Mouse (Mus musculus): ENCODE measurements around the gene Zxdc. TPM values are rescaled to one million over a fixed set of nuclear protein-coding genes. Genes with fewer than 3 reads are reported as not detected.

Gene Zxdc
- polyA plus RNA-seq, 1 experiment from 2014 or later: 2.6 TPM

GRCm38 (mm10) chr6:90347183-90347582 is 22.1 kb upstream of the Zxdc start:
- no peak overlapping the region for H3K27ac ChIP-seq
- no peaks in the 10 kb centered on the region for H3K27me3 ChIP-seq
- ATAC-seq (ENCODE audit: low read depth) (no peak), DNase-seq (no peak)
- no peak overlapping the region for H3K4me3 ChIP-seq (replicated peaks)
- H3K9ac ChIP-seq: no peak overlapping the region
- no peak overlapping the region for H3K4me2 ChIP-seq
- WGBS (ENCODE audit: insufficient replicate concordance): 46% methylated on average over 4 of the region's 4 CpGs
- no peaks in the 10 kb centered on the region for H3K36me3 ChIP-seq
- H3K4me1 ChIP-seq (replicated peaks): no peaks in the 10 kb centered on the region
- H3K9me3 ChIP-seq (replicated peaks): no peaks in the 10 kb centered on the region

GRCm38 (mm10) chr6:90348500-90348899 is 20.8 kb upstream of the Zxdc start:
- no peak overlapping the region for H3K9ac ChIP-seq
- no peaks in the 10 kb centered on the region for H3K36me3 ChIP-seq
- no peak overlapping the region for H3K4me3 ChIP-seq (replicated peaks)
- DNase-seq (no peak), ATAC-seq (ENCODE audit: low read depth) (no peak)
- WGBS (ENCODE audit: insufficient replicate concordance): 46% methylated on average over 4 of the region's 4 CpGs
- no peaks in the 10 kb centered on the region for H3K9me3 ChIP-seq (replicated peaks)
- H3K4me2 ChIP-seq: no peak overlapping the region
- H3K27me3 ChIP-seq: no peaks in the 10 kb centered on the region
- H3K4me1 ChIP-seq (replicated peaks): no peaks in the 10 kb centered on the region
- H3K27ac ChIP-seq: no peak overlapping the region

DNA sequence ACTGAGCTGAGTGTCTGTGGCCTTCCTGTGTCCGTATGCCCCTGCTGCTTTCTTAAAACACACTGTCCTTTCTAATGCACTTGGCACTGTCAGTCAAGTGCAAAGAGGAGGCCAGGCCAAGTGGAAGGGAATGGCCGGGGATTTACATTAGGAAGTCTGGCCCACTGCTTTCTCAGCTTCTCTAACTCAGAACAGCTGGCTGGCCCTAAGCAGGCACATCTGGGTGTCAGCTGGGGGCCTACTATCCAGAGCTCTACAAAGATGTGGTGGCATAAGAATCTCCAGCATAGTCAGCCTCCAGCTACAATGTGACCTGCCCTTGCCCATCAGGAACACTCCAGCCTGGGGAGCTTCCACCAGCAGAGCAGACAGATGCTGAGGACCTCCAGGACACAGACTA is 19.3 kb upstream of the Zxdc start:
- no peak overlapping the region for H3K27ac ChIP-seq
- no peaks in the 10 kb centered on the region for H3K36me3 ChIP-seq
- H3K9me3 ChIP-seq (replicated peaks): no peaks in the 10 kb centered on the region
- no peak overlapping the region for H3K4me3 ChIP-seq (replicated peaks)
- H3K9ac ChIP-seq: no peak overlapping the region
- no peaks in the 10 kb centered on the region for H3K27me3 ChIP-seq
- DNase-seq: no peak
- no peak for ATAC-seq (ENCODE audit: low read depth)
- WGBS (ENCODE audit: insufficient replicate concordance): 51% methylated on average over 2 of the region's 2 CpGs
- H3K4me2 ChIP-seq: no peak overlapping the region
- H3K4me1 ChIP-seq (replicated peaks): no peaks in the 10 kb centered on the region

- WGBS (ENCODE audit: insufficient replicate concordance): 54% methylated on average over 5 of the region's 5 CpGs
- Histone ChIP-seq H3K27ac (no peak overlapping the region), H3K4me1 (replicated peaks) (peaks cover 7% of the 10 kb centered on the region; the same call in 1 of the 2 replicates), H3K36me3 (no peaks in the 10 kb centered on the region), H3K4me2 (no peak overlapping the region), H3K9me3 (replicated peaks) (no peaks in the 10 kb centered on the region), H3K9ac (no peak overlapping the region), H3K4me3 (replicated peaks) (no peak overlapping the region), H3K27me3 (no peaks in the 10 kb centered on the region)
- no peak for DNase-seq
- ATAC-seq (ENCODE audit: low read depth): no peak
Measured at GRCm38 (mm10) chr6:90358142-90358541, 11.2 kb upstream of the Zxdc start.

GRCm38 (mm10) chr6:90359445-90359844 is 9.8 kb upstream of the Zxdc start:
- Histone ChIP-seq H3K4me3 (replicated peaks) (no peak overlapping the region), H3K27ac (no peak overlapping the region), H3K4me1 (replicated peaks) (peaks cover 7% of the 10 kb centered on the region; the same call in 1 of the 2 replicates), H3K36me3 (no peaks in the 10 kb centered on the region), H3K4me2 (no peak overlapping the region), H3K9ac (no peak overlapping the region), H3K9me3 (replicated peaks) (no peaks in the 10 kb centered on the region), H3K27me3 (no peaks in the 10 kb centered on the region)
- ATAC-seq (ENCODE audit: low read depth) (no peak), DNase-seq (no peak)
- WGBS (ENCODE audit: insufficient replicate concordance): 49% methylated on average over 2 of the region's 2 CpGs

DNA sequence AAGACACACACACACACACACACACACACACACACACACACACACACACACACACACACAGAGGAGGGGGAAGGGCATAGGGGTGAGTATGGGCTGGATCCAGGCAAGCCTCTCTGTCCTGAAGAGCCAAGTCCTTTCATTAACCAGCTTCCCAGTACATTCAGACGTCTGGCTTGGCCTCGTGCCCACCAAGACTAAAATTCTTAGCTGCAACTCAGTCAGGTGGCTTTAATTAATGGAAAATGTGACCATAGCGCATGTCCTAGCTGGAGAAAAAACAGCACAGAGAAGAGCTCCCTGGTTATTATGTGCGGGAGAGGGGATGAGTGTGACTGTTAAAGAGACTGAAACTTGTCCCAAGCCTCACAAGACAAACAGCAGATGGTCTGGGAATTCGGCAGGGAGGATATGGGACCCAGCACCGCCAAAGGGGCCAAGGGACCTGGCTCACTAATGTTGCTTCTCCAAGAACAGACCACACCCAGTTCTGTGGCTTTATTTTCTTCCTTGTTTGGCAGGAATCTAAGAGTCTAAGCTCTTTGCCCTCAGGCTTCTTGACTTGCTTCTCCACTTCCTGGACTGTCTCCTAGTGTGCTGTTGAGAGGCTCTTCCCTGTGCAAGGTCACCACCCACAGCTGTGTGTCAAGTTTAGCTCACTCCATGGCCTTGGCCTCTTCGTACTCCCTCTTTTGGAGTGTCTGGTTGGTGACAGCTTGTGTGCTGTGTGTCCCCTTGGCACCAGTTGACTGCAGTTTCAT is 9.1 kb upstream of the Zxdc start:
- no peaks in the 10 kb centered on the region for H3K36me3 ChIP-seq
- no peak overlapping the region for H3K4me3 ChIP-seq (replicated peaks)
- H3K4me1 ChIP-seq (replicated peaks): peaks cover 7% of the 10 kb centered on the region; the same call in 1 of the 2 replicates
- ATAC-seq (ENCODE audit: low read depth): no peak
- H3K27me3 ChIP-seq: no peaks in the 10 kb centered on the region
- no peak overlapping the region for H3K27ac ChIP-seq
- no peak overlapping the region for H3K9ac ChIP-seq
- 50% methylated on average over 7 of the region's 7 CpGs for WGBS (ENCODE audit: insufficient replicate concordance)
- no peaks in the 10 kb centered on the region for H3K9me3 ChIP-seq (replicated peaks)
- H3K4me2 ChIP-seq: no peak overlapping the region
- DNase-seq: no peak

DNA sequence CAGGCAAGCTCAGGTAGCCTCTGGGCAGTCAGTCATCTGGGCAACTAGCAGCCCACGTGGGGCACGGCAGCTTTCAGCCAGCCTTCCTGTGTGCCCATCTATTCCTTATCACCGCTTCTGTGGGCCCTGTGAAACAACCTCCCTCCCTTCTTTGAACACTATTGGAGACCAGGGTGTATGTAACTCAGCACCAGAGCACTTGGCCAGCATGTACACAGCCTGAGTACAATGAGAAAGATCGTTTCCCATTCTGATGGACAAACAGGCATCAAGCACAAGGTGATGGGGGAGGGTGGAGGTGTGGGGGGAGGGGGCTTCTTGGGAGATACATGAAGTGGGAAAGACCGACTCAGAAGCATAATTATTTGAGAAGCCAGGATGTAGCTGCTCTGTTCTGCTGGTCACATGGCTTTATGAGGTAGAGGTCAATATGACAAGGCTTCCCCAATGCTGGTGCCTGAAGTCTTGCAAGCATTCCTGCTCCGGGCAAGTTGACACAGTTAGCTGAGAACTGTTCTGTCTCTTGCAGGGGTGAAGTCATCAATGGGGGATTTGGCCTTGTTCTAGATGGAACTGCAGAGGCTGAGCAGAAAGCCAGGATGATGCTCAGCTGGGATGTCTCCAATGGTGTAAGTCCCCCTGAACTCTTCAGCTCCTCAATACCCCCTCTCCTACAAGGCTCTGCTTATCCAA is 8.2 kb upstream of the Zxdc start:
- no peaks in the 10 kb centered on the region for H3K9me3 ChIP-seq (replicated peaks)
- H3K27ac ChIP-seq: no peak overlapping the region
- H3K4me3 ChIP-seq (replicated peaks): no peak overlapping the region
- no peak for DNase-seq
- no peak overlapping the region for H3K4me2 ChIP-seq
- WGBS (ENCODE audit: insufficient replicate concordance): 62% methylated on average over 6 of the region's 6 CpGs
- H3K9ac ChIP-seq: no peak overlapping the region
- no peaks in the 10 kb centered on the region for H3K27me3 ChIP-seq
- peaks cover 7% of the 10 kb centered on the region; the same call in 1 of the 2 replicates for H3K4me1 ChIP-seq (replicated peaks)
- H3K36me3 ChIP-seq: no peaks in the 10 kb centered on the region
- ATAC-seq (ENCODE audit: low read depth): no peak

DNA sequence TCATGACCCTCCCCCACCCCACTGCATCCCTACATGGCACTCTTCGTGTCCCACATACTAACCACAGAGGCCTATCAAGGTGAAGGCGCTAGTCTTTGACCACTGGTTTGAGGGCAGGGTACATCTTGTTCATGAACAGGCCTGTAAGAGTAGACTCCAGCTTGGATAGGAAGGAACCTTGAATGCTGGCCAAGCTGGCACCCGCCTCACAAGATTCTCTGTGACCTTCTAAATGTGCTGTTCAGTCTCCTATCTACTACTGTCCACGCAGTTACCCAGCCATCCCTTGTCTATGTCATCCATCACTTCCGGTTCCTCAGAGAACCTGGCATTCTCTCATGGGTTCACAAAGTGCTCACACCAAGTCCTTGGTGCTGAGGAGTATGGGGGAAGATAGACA is 6.0 kb upstream of the Zxdc start:
- 54% methylated on average over 5 of the region's 5 CpGs for WGBS (ENCODE audit: insufficient replicate concordance)
- DNase-seq: no peak
- Histone ChIP-seq H3K4me1 (replicated peaks) (peaks cover 7% of the 10 kb centered on the region; the same call in 1 of the 2 replicates), H3K36me3 (no peaks in the 10 kb centered on the region), H3K27ac (no peak overlapping the region), H3K4me3 (replicated peaks) (no peak overlapping the region), H3K9ac (no peak overlapping the region), H3K9me3 (replicated peaks) (no peaks in the 10 kb centered on the region), H3K4me2 (no peak overlapping the region), H3K27me3 (no peaks in the 10 kb centered on the region)
- no peak for ATAC-seq (ENCODE audit: low read depth)

DNA sequence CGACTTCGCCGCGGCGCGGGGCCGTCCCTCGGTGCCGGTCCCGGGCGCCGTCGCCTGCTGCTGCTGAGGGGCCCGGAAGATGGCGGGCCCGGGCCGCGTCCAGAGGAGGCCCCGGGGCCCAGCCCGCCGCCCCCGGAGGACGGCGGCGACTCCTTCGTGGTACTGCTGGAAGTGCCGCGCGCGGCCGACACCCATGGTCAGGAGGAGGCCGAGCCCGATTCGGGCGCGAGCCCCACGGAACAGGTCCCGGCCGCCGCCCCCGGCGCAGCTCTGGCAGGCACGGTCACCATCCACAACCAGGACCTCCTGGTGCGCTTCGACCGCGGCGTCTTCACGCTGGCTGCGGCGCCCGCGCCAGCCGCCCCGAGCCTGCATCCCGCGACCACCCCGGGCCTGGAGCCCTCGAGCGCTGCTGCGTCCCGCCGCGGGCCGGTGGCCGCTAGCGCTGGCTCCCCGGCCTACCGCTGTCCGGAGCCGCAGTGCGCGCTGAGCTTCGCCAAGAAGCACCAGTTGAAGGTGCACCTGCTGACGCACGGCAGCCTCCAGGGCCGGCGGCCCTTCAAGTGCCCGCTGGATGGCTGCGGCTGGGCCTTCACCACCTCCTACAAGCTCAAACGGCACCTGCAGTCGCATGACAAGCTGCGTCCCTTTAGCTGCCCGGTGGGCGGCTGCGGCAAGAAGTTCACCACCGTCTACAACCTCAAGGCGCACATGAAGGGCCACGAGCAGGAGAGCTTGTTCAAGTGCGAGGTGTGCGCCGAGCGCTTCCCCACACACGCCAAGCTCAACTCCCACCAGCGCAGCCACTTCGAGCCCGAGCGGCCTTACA is 647 bp downstream of the Zxdc start:
- Histone ChIP-seq H3K4me1 (replicated peaks) (peaks cover 53% of the 10 kb centered on the region), H3K9me3 (replicated peaks) (no peaks in the 10 kb centered on the region), H3K4me3 (replicated peaks) (peak overlapping the region; percentile 93), H3K27ac (peak overlapping the region; percentile 73), H3K9ac (peak overlapping the region; percentile 87), H3K36me3 (peaks cover 21% of the 10 kb centered on the region), H3K27me3 (no peaks in the 10 kb centered on the region), H3K4me2 (peak overlapping the region; percentile 97)
- DNase-seq (peak; percentile 28), ATAC-seq (ENCODE audit: low read depth) (peak; percentile 70)
- under 1% methylated on average over 67 of the region's 98 CpGs for WGBS (ENCODE audit: insufficient replicate concordance)

DNA sequence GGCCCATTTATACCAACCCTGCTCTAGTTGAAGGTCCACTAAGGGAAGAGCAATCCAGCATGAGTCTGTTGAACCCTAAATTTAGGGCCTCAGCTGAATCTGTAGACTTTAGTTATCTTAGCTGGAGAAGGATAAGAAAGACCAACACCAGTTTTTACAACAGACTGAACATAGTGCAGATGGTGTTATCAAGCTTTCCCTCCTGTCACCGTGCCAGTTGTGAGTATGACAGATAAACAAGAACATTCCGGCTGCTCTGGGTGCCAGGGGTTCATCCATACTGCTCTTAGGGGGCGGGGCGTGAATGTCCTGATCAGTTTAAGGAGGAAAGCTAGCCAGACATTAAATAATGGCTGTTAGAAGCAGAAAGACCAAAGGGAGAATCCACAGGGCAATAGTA is 5.4 kb downstream of the Zxdc start:
- Histone ChIP-seq H3K9me3 (replicated peaks) (no peaks in the 10 kb centered on the region), H3K36me3 (peaks cover 55% of the 10 kb centered on the region), H3K27ac (peak overlapping the region; percentile 82), H3K4me1 (replicated peaks) (peaks cover 62% of the 10 kb centered on the region), H3K4me3 (replicated peaks) (no peak overlapping the region), H3K4me2 (peak overlapping the region; percentile 40), H3K27me3 (no peaks in the 10 kb centered on the region), H3K9ac (peak overlapping the region; percentile 24)
- peak; percentile 95 for ATAC-seq (ENCODE audit: low read depth)
- WGBS (ENCODE audit: insufficient replicate concordance): 18% methylated on average over 4 of the region's 4 CpGs
- DNase-seq: peak; percentile 78

- Histone ChIP-seq H3K36me3 (peaks cover 79% of the 10 kb centered on the region), H3K4me2 (no peak overlapping the region), H3K9me3 (replicated peaks) (no peaks in the 10 kb centered on the region), H3K27ac (no peak overlapping the region), H3K4me1 (replicated peaks) (peaks cover 35% of the 10 kb centered on the region), H3K4me3 (replicated peaks) (no peak overlapping the region), H3K9ac (no peak overlapping the region), H3K27me3 (no peaks in the 10 kb centered on the region)
- ATAC-seq (ENCODE audit: low read depth): no peak
- no peak for DNase-seq
- WGBS (ENCODE audit: insufficient replicate concordance): 83% methylated on average over 2 of the region's 2 CpGs
Measured at GRCm38 (mm10) chr6:90377708-90378107, 8.4 kb downstream of the Zxdc start.

Data from liver, embryonic 13.5 days (tissue).